Mouse (Mus musculus): ENCODE data around the gene Plekha3.

Plekha3 gene

DNA sequence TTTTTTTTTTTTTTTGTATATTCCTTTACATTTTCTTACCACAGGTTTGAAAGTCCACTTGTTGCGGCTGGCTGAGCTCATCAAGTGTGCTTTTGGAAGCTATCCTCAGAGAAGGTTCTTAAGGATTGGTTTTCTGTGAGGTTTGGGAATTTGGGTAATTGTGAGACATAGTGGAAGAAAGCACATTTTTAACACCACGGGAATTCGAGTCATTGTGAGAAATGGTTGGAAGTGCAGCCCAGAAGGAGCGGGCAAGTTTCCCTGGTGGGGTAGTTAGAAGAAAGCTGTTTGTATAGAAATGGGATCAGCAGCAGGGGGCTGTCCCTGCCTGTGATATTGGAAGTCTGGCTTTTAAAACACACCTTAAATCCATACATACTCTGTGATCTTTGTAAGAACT, 868 bp downstream of the Plekha3 start:
- no peak for DNase-seq (ENCODE audit: extremely low read depth, low read depth, low spot score)

DNA sequence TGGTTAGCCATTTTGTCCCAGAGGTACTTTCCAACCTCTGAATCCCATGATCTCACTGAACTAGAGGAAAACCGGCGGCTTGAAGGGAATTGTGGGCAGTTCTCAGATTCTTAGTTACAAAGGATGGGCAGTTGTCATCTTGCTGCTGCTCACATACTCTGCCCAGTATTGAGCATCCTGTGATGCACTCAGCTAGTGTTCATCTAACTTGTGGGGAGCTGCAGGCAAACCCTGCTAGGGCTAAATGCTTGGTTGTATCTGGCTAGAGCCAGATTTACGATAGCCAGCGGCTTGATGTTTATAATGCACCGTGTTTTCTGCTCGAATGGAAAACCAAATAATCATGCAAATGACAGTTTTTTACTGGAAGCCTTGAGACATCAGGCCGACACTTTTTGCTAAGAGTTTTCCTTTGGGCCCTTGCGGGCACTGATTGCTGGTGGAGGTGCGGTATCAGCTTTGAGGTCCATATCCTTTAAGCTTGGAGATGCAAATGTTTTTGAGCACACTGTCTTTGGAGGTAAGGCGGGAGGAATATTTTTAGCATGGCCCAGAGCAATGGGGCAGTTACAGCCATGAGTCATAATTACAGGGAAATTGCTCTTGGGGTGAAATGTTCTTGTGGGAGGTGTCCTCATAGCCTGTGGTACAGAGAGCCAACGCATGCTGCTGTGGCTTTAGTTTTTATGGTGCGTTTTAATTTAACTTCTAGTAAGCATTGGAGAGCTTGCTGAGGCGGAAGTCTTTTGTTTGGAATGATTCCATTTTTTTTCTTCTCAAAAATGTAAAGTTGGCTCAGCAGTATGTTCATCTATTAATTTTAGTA, 1.5 kb downstream of the Plekha3 start:
- no peak for DNase-seq (ENCODE audit: extremely low read depth, low read depth, low spot score)

DNA sequence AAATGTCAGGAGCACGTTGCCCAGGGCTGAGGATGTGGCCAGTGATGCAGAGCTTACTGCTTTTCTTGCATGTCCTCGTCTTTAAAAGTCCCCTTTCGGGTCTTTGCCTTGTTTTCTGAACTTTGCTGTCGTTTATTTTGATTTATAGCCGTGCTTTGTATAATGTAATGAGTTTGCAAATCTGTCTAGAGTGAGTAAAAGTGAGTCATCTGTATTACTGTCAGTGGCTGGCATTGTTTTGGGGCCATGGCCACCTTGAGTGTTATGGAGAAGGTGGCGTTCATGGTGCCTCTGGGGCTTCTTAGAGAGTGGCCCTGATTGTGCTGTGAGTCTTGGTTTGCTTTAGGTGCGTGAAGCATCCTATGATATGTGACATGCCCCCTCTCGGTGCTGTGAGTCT, 7.2 kb downstream of the Plekha3 start:
- DNase-seq (ENCODE audit: extremely low read depth, low read depth, low spot score): no peak

DNA sequence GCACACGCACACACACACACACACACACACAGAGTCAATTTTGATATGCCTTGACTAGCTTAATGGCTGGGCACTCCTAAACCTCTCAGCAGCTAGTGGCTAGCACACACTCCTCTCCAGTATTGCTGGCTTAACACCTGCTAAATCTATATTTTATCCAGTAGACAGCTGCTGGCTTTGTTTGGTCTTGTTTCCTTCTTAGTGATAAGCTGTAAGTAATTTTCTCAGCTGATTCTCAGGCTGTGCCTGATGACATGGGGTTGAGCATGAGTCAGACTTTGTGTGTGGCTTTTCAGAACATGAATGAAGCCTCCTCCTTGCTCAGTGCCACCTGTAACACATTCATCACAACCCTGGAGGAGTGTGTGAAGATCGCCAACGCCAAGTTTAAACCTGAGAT, 11.9 kb downstream of the Plekha3 start:
- no peak for DNase-seq (ENCODE audit: extremely low read depth, low read depth, low spot score)

DNA sequence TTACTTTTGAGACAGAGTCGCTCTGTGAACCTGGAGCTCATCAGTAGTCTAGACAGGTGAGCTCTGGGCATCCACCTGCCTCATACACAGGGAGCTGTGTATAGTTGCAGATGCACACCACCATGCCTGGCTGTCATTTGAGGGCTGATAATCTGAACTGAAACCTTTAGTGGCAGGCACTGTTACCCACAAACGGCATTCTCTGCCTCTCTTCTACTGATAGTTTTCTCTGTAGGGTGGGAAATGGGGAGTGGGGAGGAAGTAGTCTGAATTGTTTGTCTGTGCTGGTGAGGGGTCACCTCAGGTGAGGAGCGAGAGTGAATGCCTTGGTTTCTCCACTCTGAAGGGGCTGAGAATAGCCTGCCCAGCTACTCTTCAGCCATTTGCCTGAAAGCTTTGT, 12.5 kb downstream of the Plekha3 start:
- no peak for DNase-seq (ENCODE audit: extremely low read depth, low read depth, low spot score)

DNA sequence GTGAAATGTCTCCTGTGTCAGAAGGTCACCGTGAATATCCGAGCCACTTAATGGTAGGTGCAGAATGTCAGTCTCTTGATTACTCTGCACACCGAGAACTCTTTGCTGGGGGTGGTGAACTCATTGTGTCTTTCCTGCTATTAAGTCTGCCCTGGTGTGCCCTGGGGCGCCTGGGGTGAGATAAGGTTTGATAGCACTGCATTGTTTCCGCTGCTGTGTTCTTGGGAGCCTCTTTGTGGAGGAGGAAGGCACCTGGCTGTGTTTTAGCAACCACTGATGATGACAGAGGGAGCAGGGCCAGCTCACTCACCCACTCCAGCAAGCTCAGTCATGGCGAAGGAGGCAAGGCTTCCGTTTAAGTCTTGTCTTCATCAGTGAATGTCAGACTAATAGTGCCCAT, 13.1 kb downstream of the Plekha3 start:
- peak; percentile 39 for DNase-seq (ENCODE audit: extremely low read depth, low read depth, low spot score)

DNA sequence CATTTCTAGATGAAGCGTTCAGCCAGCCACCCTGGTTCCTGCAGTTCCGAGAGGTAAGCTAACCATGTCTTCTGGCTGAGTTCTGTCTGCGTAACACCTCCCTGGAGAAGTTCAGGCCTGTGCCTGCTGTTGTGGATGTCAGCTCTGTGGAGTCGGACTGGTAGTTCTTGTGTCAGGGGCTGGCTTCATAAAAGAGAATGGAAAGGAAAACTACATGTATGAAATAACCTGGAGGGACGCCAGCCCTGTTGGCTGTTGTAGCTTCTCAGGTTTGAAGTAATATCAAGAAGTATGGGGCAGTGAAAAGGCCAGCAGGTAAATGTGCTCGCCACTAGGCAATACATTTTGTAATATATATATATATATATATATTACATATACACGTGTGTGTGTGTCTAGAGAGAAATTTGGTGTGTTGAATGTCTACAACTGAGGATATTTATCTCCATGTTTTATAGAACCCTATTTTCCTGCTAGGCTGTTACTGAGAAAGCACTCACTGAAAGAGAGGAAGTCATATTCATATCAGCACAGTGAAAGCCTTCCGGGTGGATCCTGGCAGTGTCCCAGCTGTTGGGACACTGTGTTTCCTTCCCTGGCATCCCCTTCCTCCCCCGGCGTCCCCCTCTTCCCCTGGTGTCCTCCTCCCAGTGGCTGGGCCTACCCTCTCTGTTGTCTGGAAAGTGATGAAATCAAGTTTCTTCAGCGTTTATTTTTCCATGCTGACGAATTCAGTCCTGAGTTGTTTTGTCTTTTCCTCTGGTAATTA, 15.5 kb downstream of the Plekha3 start:
- DNase-seq (ENCODE audit: extremely low read depth, low read depth, low spot score): no peak

DNA sequence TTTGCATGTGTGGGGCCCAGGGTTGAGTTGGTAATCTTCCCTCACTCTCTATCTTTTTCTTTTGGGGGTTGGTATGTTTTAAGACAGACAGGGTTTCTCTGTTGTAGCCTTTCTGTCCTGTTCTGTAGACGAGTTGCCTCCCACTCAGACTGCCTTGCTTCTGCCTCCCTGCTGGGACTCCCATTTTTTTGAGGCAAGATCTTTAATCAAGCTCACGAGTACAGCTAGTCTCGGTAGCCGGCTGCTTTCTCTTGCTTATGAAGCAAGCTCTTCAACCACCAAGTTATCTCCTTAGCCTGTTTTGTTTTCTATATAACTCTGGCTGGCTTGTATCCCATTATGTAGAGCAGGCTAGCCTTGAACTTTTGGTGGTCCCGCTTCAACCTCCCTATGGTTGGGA, 18.7 kb downstream of the Plekha3 start:
- no peak for DNase-seq (ENCODE audit: extremely low read depth, low read depth, low spot score)

DNA sequence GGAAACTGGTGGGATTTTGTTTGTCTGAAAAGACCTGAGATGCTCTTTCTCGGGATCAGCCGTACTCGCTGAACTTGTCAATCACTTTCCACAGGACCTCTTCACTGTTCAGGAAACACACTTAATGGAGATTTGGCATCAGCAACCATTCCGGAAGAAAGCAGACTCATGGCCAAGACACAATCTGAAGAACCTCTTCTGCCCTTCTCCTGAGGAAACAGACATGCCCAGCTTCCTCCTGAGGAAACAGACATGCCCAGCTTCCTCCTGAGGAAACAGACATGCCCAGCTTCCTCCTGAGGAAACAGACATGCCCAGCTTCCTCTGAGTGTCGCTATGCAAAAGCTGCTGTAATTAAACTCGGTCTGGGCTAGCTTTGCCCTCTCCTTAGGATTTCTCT, 20.2 kb downstream of the Plekha3 start:
- no peak for DNase-seq (ENCODE audit: extremely low read depth, low read depth, low spot score)

DNA sequence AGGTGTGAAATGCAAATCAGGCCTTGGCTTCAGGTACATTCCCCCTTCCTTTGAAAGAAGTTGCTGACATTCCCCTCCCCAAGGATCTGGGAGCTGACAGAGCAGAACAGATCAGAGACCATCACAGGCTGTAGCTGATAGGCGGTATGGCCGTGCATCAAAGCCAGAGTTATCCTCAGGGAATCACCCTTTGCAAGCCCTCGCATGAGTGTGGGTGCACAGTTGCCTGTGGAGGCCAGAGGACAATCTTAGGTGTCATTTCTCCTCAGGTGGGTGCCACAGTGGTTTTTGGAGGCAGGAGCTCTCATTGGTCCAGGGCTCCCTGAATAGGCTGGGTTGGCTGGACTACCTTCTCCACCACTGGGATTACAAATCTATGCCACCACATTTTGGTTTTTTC, 27.1 kb downstream of the Plekha3 start:
- DNase-seq (ENCODE audit: extremely low read depth, low read depth, low spot score): no peak

DNA sequence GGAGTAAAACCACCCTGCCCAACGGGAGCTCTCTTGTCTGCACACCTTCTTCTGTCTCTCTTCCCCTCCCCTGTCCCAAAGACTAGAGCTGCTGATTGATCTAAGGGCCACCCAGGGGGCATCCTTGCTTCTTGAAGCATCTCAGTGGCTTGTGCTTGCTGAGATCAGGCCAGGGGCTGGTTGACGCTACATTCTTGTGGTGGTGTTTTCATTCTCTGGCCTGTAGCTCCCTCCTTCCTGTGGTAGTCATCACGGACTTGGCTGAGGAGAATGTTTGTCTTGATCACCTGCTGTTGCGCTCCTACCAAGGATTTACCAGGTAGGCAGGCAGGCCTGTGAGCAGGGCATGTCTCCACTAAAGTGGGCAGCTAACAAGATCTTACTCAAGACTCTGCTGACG, 27.7 kb downstream of the Plekha3 start:
- DNase-seq (ENCODE audit: extremely low read depth, low read depth, low spot score): no peak

DNA sequence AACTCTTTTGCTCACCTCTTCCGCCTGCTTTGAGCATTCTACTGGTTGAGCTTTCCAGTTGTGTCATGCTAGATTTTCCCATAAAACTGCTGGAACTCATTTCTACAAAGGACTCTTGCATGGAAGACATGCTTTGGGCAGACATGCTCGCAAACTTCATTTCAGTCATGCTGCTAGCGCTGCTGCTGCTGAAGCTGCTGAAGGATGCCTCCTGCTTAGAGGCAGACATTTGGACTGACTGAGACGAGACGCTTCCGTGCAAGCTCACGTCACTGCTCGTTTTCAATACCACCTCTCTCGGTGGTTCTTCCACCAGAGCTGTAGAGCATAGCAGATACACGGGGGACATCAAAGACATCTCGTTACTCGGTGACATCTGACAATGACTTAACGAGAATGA, 30.6 kb downstream of the Plekha3 start:
- DNase-seq (ENCODE audit: extremely low read depth, low read depth, low spot score): no peak

DNA sequence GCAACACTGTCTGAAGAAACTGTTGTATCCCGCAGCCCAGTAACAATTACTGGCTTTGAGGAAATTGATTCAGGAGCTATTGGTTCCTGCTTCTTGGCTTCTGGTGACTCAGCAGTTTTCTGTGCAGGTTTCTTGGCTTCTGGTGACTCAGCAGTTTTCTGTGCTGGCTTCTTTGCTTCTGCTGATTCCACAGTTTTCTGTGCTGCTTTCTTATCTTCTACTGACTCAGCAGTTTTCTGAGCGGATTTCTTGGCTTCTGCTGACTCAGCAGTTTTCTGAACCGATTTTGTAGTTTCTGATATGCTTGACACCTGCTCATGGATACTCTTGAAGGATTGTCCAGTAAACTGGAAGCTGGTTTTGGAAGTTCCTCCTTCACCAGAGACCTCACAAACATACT, 33.4 kb downstream of the Plekha3 start:
- no peak for DNase-seq (ENCODE audit: extremely low read depth, low read depth, low spot score)

DNA sequence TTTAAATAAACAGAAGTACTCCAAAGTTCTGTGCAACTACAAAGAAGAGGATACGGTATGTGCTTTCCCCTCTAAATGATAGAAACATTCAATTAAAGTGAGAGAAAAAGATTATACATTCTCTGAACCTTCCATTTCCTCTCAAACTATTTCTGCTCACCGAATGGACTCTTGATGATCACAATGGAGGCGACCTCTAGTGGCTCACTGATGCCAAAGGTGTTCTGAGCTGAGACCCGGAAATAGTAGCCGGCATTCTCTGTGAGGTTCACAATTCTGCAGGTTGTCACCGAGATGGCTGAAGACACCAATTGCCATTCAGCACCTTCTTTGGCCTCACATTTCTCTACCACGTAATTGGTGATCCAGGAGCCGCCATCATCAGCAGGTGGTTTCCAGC, 39.9 kb downstream of the Plekha3 start:
- no peak for DNase-seq (ENCODE audit: extremely low read depth, low read depth, low spot score)

DNA sequence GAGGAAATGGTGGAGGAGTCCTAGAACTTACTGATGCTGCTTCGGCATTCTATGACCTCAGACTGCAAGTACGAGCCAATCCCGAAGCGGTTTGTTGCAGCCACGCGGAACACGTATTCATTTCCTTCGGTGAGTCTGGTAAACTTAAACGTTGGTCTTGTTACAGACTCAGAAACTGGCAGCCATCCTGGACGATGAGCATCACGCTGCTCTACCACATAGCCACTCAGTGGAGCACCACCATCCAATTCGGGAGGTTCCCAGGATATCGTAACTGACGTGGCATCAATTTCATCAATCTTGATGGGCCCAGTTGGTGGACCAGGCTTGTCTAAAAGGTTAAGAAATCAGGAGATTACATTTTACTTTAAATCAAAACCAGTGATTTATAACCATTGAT, 44.6 kb downstream of the Plekha3 start:
- no peak for DNase-seq (ENCODE audit: extremely low read depth, low read depth, low spot score)

Measured in fat pad, adult 2 months (tissue).